Mouse (Mus musculus) neural tube, embryonic 12.5 days (tissue): ENCODE data around the gene Adh6a. TPM values are rescaled to one million over a fixed set of nuclear protein-coding genes. Genes with fewer than 3 reads are reported as not detected.

Experiments used
- ATAC-seq: fragments of 200-750 bp; cut with Nextera tagmentation; 2 replicates; pipeline ENCODE4 v1.8.0; 2017; ENCODE audit warnings: low read depth, mild to moderate bottlenecking, moderate TSS enrichment, moderate library complexity; ENCODE audit not compliant: low FRiP score
- H3K27ac ChIP-seq: fragments of 300-500 bp; sonication (generic); 2 replicates; pipeline ENCODE4 v1.5.1; 2016
- H3K27me3 ChIP-seq: fragments of 300-500 bp; sonication (generic); replicated peaks from 2 replicates; pipeline ENCODE4 v1.6.1; 2016; ENCODE audit warnings: mild to moderate bottlenecking
- H3K36me3 ChIP-seq: fragments of 300-500 bp; sonication (generic); 2 replicates; pipeline ENCODE4 v1.6.1; 2016; ENCODE audit warnings: mild to moderate bottlenecking
- H3K4me1 ChIP-seq: fragments of 300-500 bp; sonication (generic); 2 replicates; pipeline ENCODE4 v1.6.1; 2016
- H3K4me2 ChIP-seq: fragments of 300-500 bp; sonication (generic); replicated peaks from 2 replicates; pipeline ENCODE4 v1.6.1; 2016; ENCODE audit warnings: mild to moderate bottlenecking
- H3K4me3 ChIP-seq: fragments of 300-500 bp; sonication (generic); 2 replicates; pipeline ENCODE4 v1.5.1; 2016
- H3K9ac ChIP-seq: fragments of 300-500 bp; sonication (generic); 2 replicates; pipeline ENCODE4 v1.6.1; 2016; ENCODE audit warnings: mild to moderate bottlenecking
- H3K9me3 ChIP-seq: fragments of 300-500 bp; sonication (generic); 2 replicates; pipeline ENCODE4 v1.6.1; 2016; ENCODE audit warnings: mild to moderate bottlenecking
- WGBS: fragments of 180-500 bp; shearing (Covaris S2); methylation state at CpG from one replicate; pipeline ENCODE4 v1.1.7; 2016; 5-methylcytosine and 5-hydroxymethylcytosine counted together
- polyA plus RNA-seq: library from polyadenylated mRNA; unstranded; fragments of >200 nt; fragmentation: Nextera tagmentation; extraction: Ambion mirVana; gene quantifications from 2 replicates; pipeline ENCODE4 v1.2.1, GENCODE M21; 2016

Gene Adh6a
- polyA plus RNA-seq, 1 experiment from 2014 or later: not detected

GRCm38 (mm10) chr3:138373920-138374319 lies 60.8 kb downstream of the Adh6a start:
- Histone ChIP-seq H3K9ac (no peak overlapping the region), H3K4me3 (no peak overlapping the region), H3K4me1 (no peaks in the 10 kb centered on the region), H3K36me3 (no peaks in the 10 kb centered on the region), H3K4me2 (no peak overlapping the region), H3K27ac (no peak overlapping the region), H3K9me3 (no peaks in the 10 kb centered on the region), H3K27me3 (no peaks in the 10 kb centered on the region)
- WGBS: 67% methylated on average over 4 of the region's 4 CpGs
- ATAC-seq: no peak

- Histone ChIP-seq H3K9me3 (peaks cover 3% of the 10 kb centered on the region; the same call in 1 of the 2 replicates), H3K4me1 (no peaks in the 10 kb centered on the region), H3K4me3 (no peak overlapping the region), H3K36me3 (no peaks in the 10 kb centered on the region), H3K4me2 (no peak overlapping the region), H3K9ac (no peak overlapping the region), H3K27ac (no peak overlapping the region), H3K27me3 (no peaks in the 10 kb centered on the region)
- ATAC-seq: no peak
- WGBS: 87% methylated on average over 2 of the region's 2 CpGs
Measured at GRCm38 (mm10) chr3:138375148-138375547, 62.1 kb downstream of the Adh6a start.

Other genes with a start within 250 kb of the Adh6a start
- 0.19 TPM in 2 replicates for gene 1110002E22Rik, start 248.2 kb upstream of the Adh6a start, polyA plus RNA-seq
- not detected in 2 replicates for gene Gm5105, start 245.9 kb upstream of the Adh6a start, polyA plus RNA-seq
- 9.8 and 11.9 TPM in 2 replicates for gene Trmt10a, start 169.8 kb upstream of the Adh6a start, polyA plus RNA-seq
- gene Mttp, start 168.3 kb upstream of the Adh6a start, polyA plus RNA-seq: 10.2 and 10.9 TPM in 2 replicates
- not detected in 2 replicates for gene 4930579F01Rik, start 119.5 kb upstream of the Adh6a start, polyA plus RNA-seq
- not detected in 2 replicates for gene Adh7, start 95.5 kb upstream of the Adh6a start, polyA plus RNA-seq
- gene Adh1, start 52.3 kb upstream of the Adh6a start, polyA plus RNA-seq: 2.7 and 4.6 TPM in 2 replicates
- gene Adh6b, start 28.5 kb downstream of the Adh6a start, polyA plus RNA-seq: 0.49 and 0.72 TPM in 2 replicates
- not detected in 2 replicates for gene Adh4, start 102.2 kb downstream of the Adh6a start, polyA plus RNA-seq
- 225 and 231 TPM in 2 replicates for gene Adh5, start 129.8 kb downstream of the Adh6a start, polyA plus RNA-seq
- 50.4 and 51.9 TPM in 2 replicates for gene Metap1, start 176.2 kb downstream of the Adh6a start, polyA plus RNA-seq
- 309 and 317 TPM in 2 replicates for gene Eif4e, start 212.9 kb downstream of the Adh6a start, polyA plus RNA-seq